Mouse (Mus musculus) hindbrain, embryonic 11.5 days (tissue): Measurements from ENCODE around the gene Ripk3. TPM values are rescaled to one million over a fixed set of nuclear protein-coding genes. Genes with fewer than 3 reads are reported as not detected.

ENCODE experiments used
- ATAC-seq: fragments of 200-750 bp; cut with Nextera tagmentation; 2 replicates; pipeline ENCODE4 v1.8.0; 2017; ENCODE audit warnings: mild to moderate bottlenecking, moderate TSS enrichment, moderate library complexity; ENCODE audit not compliant: low FRiP score
- DNase-seq: peaks from one replicate; pipeline ENCODE4 v3.0.0-alpha.2; 2015; ENCODE audit warnings: low spot score
- H3K27ac ChIP-seq: fragments of 300-500 bp; sonication (generic); 2 replicates; pipeline ENCODE4 v1.5.1; 2014; ENCODE audit warnings: mild to moderate bottlenecking, low read depth, low read length
- H3K27me3 ChIP-seq: fragments of 300-500 bp; sonication (generic); 2 replicates; pipeline ENCODE4 v1.6.1; 2014; ENCODE audit warnings: mild to moderate bottlenecking, low read length, moderate library complexity, mixed read lengths; ENCODE audit not compliant: control insufficient read depth, insufficient read depth
- H3K36me3 ChIP-seq: fragments of 300-500 bp; sonication (generic); 2 replicates; pipeline ENCODE4 v1.6.1; 2014; ENCODE audit warnings: mild to moderate bottlenecking, low read length, moderate library complexity, mixed read lengths; ENCODE audit not compliant: control insufficient read depth, insufficient read depth
- H3K4me1 ChIP-seq: fragments of 300-500 bp; sonication (generic); replicated peaks from 2 replicates; pipeline ENCODE4 v1.6.1; 2014; ENCODE audit warnings: low read length, mixed read lengths; ENCODE audit not compliant: control insufficient read depth, insufficient read depth
- H3K4me2 ChIP-seq: fragments of 300-500 bp; sonication (generic); replicated peaks from 2 replicates; pipeline ENCODE4 v1.6.1; 2014; ENCODE audit warnings: mild to moderate bottlenecking, low read depth, low read length
- H3K4me3 ChIP-seq: fragments of 300-500 bp; sonication (generic); 2 replicates; pipeline ENCODE4 v1.5.1; 2014; ENCODE audit warnings: low read depth, low read length
- H3K9ac ChIP-seq: fragments of 300-500 bp; sonication (generic); 2 replicates; pipeline ENCODE4 v1.6.1; 2014; ENCODE audit warnings: low read depth, low read length
- H3K9me3 ChIP-seq: fragments of 300-500 bp; sonication (generic); 2 replicates; pipeline ENCODE4 v1.6.1; 2016; ENCODE audit warnings: low read length; ENCODE audit not compliant: control insufficient read depth
- WGBS: fragments of 180-500 bp; shearing (Covaris S2); extraction: QIAGEN DNeasy Blood & Tissue Kit; methylation state at CpG from one replicate; pipeline ENCODE4 v1.1.7; 2014; 5-methylcytosine and 5-hydroxymethylcytosine counted together
- polyA plus RNA-seq: library from polyadenylated mRNA; unstranded; fragments of >200 nt; fragmentation: Nextera tagmentation; extraction: Ambion mirVana; gene quantifications from 2 replicates; pipeline ENCODE4 v1.2.1, GENCODE M21; 2014

Ripk3 gene
- polyA plus RNA-seq, 1 experiment from 2014 or later, result 11.0 TPM

DNA sequence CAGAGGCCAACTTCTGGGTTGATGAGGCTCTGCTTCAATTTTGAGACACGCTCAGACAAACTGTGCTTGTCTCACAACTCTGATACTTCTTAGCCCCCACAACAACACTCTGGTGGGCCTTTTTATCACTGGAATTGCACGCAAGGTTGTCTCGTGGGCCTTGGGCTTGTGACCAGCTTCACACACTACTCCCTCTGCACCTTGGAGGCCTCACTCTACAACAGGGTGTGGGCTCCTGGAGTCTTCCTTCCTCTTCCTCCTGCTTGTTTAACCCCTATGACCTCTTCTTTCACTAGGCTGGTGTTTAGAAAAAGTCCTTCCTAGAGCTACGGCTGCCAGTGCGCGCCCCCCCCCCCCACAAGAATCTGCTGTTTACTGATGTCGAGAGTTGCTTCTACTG, 12.0 kb downstream of the Ripk3 start:
- DNase-seq (no peak), ATAC-seq (no peak)

DNA sequence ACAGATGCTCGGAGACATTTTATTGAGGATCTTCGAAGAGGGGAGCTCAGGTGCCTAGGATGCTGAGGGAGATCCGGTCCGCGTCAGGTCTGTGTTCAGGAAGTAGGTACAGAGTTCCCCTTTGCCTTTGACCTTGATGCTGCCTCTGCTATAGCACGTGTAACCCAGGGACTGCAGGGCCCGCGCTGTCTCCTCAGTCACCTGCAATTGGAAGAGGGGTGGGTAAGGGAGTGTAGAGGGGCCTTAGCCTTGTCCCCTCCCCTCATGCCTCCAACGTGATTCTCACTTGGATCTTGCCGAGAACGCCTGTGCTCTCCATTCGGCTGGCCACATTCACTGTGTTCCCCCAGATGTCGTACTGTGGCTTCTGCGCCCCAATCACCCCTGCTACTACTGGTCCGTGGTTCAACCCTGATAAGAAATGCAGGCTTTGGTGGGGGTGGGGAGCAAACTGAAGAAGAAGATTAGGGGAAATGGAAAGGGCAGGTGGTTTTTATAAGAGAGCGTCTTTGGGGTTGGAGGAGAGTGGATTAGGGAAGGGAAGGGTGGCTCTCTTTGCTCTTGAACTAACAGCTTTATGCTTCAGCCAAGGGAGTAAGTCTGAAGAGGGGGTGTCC, 19.5 kb downstream of the Ripk3 start:
- DNase-seq, result no peak
- ATAC-seq, result no peak
- Histone ChIP-seq H3K4me2 (no peak overlapping the region), H3K9ac (no peak overlapping the region), H3K36me3 (no peaks in the 10 kb centered on the region), H3K27ac (no peak overlapping the region), H3K27me3 (peaks cover 33% of the 10 kb centered on the region), H3K4me3 (no peak overlapping the region), H3K9me3 (no peaks in the 10 kb centered on the region), H3K4me1 (0 out of 2 replicates have a peak, but pooled peaks cover 2% of the 10 kb centered on the region)
- WGBS, result 76% methylated on average over 16 of the region's 16 CpGs

More for the DNA sequence above, 12.0 kb downstream of the Ripk3 start:
- peaks cover 4% of the 10 kb centered on the region for H3K27me3 ChIP-seq
- WGBS, result 52% methylated on average over 7 of the region's 7 CpGs
- H3K36me3 ChIP-seq, result no peaks in the 10 kb centered on the region
- no peak overlapping the region for H3K4me3 ChIP-seq
- no peaks in the 10 kb centered on the region for H3K9me3 ChIP-seq
- H3K9ac ChIP-seq, result no peak overlapping the region
- 0 out of 2 replicates have a peak, but pooled peaks cover under 1% of the 10 kb centered on the region for H3K4me1 ChIP-seq
- H3K4me2 ChIP-seq, result no peak overlapping the region
- no peak overlapping the region for H3K27ac ChIP-seq

DNA sequence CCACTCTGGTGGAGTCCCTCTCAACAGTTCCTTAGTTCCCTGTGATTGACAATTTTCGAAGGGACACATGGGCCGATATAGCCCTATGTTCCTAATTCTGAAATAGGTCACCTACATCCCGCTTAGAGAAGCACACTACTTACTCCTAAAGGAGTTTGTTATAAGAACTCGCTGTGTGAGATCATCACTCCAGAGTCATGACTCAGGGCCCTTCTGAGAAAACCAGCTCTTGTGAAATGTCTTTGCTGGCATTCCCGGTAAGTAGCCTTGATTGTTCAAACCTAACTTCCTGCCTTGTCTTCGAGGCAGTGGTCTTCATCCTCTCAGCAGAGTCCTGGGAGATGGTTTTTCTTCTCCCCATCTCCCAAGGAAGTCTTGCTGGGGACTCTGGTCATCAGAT, 20.1 kb downstream of the Ripk3 start:
- no peak overlapping the region for H3K27ac ChIP-seq
- no peaks in the 10 kb centered on the region for H3K9me3 ChIP-seq
- H3K4me2 ChIP-seq, result no peak overlapping the region
- ATAC-seq, result no peak
- H3K27me3 ChIP-seq, result peaks cover 37% of the 10 kb centered on the region
- H3K4me1 ChIP-seq, result 0 out of 2 replicates have a peak, but pooled peaks cover 2% of the 10 kb centered on the region
- no peak overlapping the region for H3K4me3 ChIP-seq
- H3K36me3 ChIP-seq, result no peaks in the 10 kb centered on the region
- no peak overlapping the region for H3K9ac ChIP-seq
- WGBS, result 91% methylated on average over 6 of the region's 6 CpGs
- DNase-seq, result no peak

DNA sequence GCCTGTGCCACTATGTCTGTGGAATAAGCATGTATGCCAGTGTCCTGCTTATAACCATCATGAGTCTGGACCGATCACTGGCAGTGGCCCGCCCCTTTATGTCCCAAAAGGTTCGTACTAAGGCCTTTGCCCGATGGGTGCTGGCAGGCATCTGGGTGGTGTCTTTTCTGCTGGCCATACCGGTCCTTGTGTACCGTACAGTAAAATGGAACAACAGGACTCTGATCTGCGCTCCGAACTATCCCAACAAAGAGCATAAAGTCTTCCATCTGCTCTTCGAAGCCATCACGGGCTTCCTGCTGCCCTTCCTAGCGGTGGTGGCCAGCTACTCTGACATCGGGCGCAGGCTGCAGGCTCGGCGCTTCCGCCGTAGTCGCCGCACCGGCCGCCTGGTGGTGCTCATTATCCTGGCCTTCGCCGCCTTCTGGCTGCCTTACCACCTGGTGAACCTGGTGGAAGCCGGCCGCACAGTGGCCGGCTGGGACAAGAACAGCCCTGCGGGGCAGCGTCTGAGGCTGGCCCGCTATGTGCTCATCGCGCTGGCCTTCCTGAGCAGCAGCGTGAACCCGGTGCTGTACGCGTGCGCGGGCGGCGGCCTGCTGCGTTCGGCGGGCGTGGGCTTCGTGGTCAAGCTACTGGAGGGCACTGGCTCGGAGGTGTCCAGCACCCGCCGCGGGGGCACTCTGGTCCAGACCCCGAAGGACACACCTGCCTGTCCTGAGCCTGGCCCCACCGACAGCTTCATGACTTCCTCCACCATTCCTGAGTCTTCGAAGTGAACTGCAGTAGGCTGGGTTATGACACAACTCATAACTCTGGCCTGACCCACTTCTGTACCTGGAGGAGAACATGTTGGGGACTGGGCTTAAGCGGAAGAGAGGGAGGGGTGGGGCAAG, 20.9 kb downstream of the Ripk3 start:
- 0 out of 2 replicates have a peak, but pooled peaks cover 2% of the 10 kb centered on the region for H3K4me1 ChIP-seq
- ATAC-seq (peak; percentile 76), DNase-seq (peak; percentile 74)
- H3K4me2 ChIP-seq, result peak overlapping the region; percentile 65
- no peaks in the 10 kb centered on the region for H3K9me3 ChIP-seq
- H3K4me3 ChIP-seq, result peak overlapping the region; percentile 29
- peak overlapping the region; percentile 42; the same call in 1 of the 2 replicates for H3K9ac ChIP-seq
- H3K27ac ChIP-seq, result no peak overlapping the region
- H3K27me3 ChIP-seq, result peaks cover 45% of the 10 kb centered on the region
- 11% methylated on average over 49 of the region's 52 CpGs for WGBS
- no peaks in the 10 kb centered on the region for H3K36me3 ChIP-seq

DNA sequence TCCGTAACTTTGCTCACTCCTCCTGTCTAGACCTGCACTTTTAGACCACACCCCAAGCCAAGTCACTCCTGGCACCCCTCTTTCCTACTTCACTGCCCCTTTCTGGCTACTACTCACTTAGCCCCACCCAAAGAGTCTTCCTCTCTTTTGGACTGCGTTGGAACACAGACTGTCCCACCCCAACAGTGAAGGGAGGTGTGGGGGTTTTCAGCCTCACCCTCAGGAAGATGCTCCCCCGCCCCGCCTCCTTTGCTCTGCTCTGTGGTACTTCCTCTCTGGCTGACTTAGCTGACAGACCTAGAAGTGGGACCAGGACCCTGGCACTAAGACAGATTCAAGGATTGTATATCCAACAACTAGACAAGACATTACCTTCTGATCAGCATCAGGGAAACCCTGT, 23.0 kb downstream of the Ripk3 start, which contains the start of gene Ltb4r1:
Ltb4r1 (plus strand) TSS at position 267 of the 400 bp plus-strand sequence.
- 79% methylated on average over 4 of the region's 4 CpGs for WGBS
- peaks cover 64% of the 10 kb centered on the region for H3K27me3 ChIP-seq
- no peaks in the 10 kb centered on the region for H3K9me3 ChIP-seq
- H3K9ac ChIP-seq, result no peak within 1 kb of the TSS
- H3K4me1 ChIP-seq, result 0 out of 2 replicates have a peak, but pooled peaks cover 7% of the 10 kb centered on the region
- H3K27ac ChIP-seq, result no peak within 1 kb of the TSS
- ATAC-seq (no peak), DNase-seq (no peak)
- no peaks in the 10 kb centered on the region for H3K36me3 ChIP-seq
- no peak within 1 kb of the TSS for H3K4me2 ChIP-seq
- no peak within 1 kb of the TSS for H3K4me3 ChIP-seq

DNA sequence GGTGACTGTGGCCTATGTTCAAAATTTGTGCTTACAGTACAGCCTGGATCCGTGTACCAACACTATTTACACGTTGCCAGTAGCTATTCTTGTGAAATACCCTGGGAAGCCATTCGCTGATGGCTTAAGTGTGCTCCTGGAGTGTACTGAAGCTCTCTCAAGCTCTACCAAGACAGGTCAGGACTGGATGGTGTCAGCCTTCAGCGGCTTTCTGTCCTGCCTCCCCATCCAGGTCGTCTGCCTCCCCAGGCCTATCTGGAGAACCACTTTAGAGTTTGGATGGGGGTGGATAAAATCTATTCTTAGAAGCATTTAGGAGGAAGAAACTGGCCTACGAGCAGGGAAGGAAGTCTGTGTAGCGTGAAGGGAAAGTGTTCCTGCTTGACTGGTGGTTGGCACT, 25.5 kb downstream of the Ripk3 start:
- no peak overlapping the region for H3K9ac ChIP-seq
- ATAC-seq (no peak), DNase-seq (no peak)
- no peaks in the 10 kb centered on the region for H3K36me3 ChIP-seq
- no peaks in the 10 kb centered on the region for H3K9me3 ChIP-seq
- H3K4me2 ChIP-seq, result no peak overlapping the region
- no peak overlapping the region for H3K27ac ChIP-seq
- H3K27me3 ChIP-seq, result peaks cover 56% of the 10 kb centered on the region
- no peak overlapping the region for H3K4me3 ChIP-seq
- 71% methylated on average over 7 of the region's 7 CpGs for WGBS
- H3K4me1 ChIP-seq, result 0 out of 2 replicates have a peak, but pooled peaks cover 7% of the 10 kb centered on the region

DNA sequence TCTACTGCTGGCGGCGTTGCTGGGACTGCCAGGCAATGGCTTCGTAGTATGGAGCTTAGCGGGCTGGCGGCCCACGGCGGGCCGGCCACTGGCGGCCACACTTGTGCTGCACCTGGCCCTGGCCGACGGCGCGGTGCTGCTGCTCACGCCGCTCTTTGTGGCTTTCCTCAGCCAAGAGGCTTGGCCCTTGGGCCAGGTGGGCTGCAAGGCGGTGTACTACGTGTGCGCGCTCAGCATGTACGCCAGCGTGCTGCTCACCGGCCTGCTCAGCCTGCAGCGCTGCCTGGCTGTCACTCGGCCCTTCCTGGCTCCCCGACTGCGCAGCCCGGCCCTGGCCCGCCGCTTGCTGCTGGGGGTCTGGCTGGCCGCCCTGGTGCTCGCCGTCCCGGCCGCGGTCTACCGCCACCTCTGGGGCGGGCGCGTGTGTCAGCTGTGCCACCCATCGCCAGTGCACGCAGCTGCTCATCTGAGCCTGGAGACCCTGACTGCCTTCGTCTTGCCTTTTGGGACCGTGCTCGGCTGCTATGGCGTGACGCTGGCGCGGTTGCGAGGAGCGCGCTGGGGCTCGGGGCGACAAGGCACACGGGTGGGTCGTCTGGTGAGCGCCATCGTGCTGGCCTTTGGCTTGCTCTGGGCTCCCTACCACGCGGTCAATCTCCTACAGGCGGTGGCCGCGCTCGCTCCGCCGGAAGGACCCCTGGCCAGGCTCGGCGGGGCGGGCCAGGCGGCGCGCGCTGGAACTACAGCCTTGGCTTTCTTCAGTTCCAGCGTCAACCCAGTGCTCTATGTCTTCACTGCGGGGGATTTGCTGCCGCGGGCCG, 26.5 kb downstream of the Ripk3 start:
- under 1% methylated on average over 74 of the region's 77 CpGs for WGBS
- H3K27me3 ChIP-seq, result peaks cover 48% of the 10 kb centered on the region
- peak overlapping the region; percentile 94 for H3K4me2 ChIP-seq
- 0 out of 2 replicates have a peak, but pooled peaks cover 5% of the 10 kb centered on the region for H3K4me1 ChIP-seq
- DNase-seq (peak; percentile 77), ATAC-seq (peak; percentile 73)
- H3K9ac ChIP-seq, result peak overlapping the region; percentile 70
- H3K36me3 ChIP-seq, result no peaks in the 10 kb centered on the region
- peak overlapping the region; percentile 46 for H3K4me3 ChIP-seq
- H3K9me3 ChIP-seq, result no peaks in the 10 kb centered on the region
- peak overlapping the region; percentile 9; the same call in 1 of the 2 replicates for H3K27ac ChIP-seq

DNA sequence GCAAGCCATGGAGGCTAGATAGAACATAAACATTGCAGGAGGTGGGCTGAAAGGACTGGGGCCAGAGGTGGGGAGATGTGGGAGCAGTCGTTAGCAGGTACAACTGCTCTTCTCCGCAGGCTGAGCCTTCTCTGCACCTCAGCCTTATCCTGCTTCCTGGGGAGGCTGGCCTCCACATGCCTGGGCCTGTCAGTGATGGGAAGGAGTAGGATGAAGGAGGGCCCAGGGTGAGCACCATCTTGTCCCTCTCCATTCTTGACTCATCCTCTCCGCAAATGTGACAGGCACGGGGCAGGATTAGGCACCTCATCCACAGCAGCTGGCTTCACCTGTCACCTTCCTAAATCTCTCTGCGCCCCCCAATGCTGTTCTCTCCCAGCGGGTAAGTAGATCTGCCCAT, 27.5 kb downstream of the Ripk3 start, which contains the start of gene Ltb4r2:
Ltb4r2 (plus strand) TSS at position 266 of the 400 bp plus-strand sequence.
- DNase-seq (no peak), ATAC-seq (no peak)
- Histone ChIP-seq H3K27ac (peak within 1 kb of the TSS; percentile 9; the same call in 1 of the 2 replicates), H3K27me3 (peaks cover 41% of the 10 kb centered on the region), H3K4me1 (0 out of 2 replicates have a peak, but pooled peaks cover 5% of the 10 kb centered on the region), H3K36me3 (no peaks in the 10 kb centered on the region), H3K9ac (peak within 1 kb of the TSS; percentile 70), H3K4me2 (peak within 1 kb of the TSS; percentile 94), H3K9me3 (no peaks in the 10 kb centered on the region), H3K4me3 (peak within 1 kb of the TSS; percentile 46)
- WGBS, result 71% methylated on average over 6 of the region's 6 CpGs
